Mouse (Mus musculus) natural killer cell, adult 2 months (primary cell): ENCODE measurements around the gene Pam.

ENCODE experiments used
- DNase-seq, 2 experiments: peaks; one replicate each; pipeline ENCODE4 v3.0.0; 2022; ENCODE audit warnings: low spot score in 2 of 2

Gene Pam

DNA sequence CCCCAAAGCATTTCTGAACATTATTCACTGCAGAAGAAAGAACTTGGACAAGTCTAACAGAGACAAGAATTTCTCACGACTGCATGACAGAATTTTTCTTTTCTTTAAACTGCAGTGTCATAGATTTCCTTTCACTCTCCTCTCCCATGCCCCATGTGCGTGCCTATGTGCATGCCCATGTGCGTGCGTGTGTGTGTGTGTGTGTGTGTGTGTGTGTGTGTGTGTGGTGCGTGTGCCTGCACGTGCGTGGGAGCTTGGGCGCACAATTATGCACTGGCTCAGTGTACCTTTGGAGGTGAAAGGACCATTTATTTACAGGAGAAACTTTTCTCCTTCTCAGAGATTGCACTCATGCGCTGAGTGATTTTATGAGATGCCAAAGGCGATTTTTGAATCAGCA, 179.7 kb downstream of the Pam start:
- no peak for DNase-seq

DNA sequence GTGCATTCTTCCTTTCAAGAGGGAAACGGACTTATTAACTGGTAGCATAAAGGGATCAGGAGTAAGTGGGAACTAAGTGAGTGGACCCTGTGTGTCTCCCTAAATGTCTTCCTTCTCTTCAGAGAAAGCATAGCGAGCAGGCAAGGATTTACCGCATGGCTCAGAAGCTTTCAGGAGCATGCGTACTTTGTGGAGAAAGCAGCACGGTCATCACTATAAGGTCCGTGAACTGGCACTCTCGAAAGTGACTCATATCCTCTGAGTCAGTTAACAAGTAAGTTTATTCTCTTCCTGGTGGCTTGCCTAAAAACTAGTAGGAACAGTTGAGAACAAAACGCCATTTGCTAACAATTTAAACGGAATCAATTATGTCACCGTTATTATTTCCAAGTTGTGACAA, 184.6 kb downstream of the Pam start:
- DNase-seq: no peak

DNA sequence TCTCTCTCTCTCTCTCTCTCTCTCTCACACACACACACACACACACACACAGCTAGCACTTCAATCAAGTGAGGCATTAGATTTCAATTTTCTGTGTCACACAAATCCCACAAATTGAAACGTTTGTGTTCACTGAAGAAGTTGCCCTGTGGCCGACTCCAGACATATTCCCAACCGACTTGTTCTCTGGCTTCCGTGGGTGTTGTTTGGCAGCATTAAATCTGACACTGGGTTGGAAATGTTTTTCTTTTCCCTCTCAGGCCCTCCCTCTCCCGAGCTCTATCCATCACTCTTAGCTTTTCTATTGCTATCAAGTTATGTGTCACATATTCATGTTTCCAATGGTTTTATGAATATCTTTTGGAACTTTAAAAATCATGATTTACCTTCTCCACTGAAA, 185.9 kb downstream of the Pam start:
- DNase-seq: no peak

DNA sequence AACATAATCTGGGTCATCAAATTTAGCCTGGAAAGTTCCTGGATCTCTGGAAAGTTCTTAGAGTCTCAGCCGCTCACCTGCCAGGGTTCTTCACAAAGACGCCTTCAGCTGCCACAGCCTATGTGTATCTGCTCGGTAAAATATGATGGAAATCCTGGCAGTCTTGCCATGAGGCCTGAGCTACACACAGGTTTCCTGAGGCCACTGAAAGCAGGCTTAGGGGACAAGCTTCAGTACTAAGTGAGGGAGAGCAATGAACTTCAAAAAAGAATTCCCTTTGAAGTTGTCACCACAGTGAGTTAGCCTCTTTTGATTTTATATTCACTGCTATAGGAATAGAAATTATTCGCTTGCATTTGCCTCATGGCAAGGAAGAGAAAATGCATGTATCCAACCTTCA, 186.7 kb downstream of the Pam start:
- no peak for DNase-seq

DNA sequence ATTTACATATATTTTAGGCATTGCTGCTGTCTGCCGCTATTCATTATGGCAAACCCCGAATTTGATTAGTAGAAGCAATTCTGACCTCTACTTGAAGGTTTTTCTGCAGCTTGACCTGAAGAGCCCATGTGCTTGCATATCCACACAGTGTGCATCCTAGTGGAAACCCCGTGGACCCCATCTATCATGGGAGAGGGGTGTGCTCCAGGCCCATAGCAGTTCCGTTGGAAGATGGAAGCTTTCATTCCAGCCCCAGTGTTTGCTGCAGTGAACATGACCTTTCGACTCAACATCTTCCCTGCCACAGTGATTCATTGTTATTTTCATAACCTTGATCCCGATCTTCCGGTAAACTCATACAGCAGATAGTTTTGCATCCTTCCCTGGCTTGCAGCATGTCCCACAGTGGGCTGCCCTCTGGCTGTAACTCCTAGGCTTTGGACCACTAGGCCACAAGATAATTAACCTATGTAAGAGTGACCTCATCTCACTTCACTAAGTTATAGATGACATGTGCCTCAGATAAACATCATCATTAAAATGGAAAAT, 191.5 kb downstream of the Pam start:
- DNase-seq: no peak

DNA sequence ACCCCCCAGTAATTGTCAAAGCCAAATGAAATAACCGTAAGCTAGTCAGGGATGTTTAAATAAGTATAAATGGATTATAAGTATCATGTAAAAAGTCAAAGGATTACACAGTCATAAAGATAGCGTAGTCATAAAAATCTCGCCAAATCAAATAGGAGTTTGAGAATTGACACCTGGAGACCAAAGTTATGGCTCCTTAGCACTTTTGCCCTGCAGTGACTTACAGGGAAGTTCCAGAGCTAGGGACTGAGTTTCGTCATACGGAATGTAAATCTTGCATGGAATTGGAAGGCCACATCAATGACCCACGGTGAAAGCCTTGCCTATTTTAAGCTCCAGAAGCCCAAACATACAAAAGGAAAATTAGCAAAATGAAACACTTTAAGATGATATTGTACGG, 192.6 kb downstream of the Pam start:
- no peak for DNase-seq

DNA sequence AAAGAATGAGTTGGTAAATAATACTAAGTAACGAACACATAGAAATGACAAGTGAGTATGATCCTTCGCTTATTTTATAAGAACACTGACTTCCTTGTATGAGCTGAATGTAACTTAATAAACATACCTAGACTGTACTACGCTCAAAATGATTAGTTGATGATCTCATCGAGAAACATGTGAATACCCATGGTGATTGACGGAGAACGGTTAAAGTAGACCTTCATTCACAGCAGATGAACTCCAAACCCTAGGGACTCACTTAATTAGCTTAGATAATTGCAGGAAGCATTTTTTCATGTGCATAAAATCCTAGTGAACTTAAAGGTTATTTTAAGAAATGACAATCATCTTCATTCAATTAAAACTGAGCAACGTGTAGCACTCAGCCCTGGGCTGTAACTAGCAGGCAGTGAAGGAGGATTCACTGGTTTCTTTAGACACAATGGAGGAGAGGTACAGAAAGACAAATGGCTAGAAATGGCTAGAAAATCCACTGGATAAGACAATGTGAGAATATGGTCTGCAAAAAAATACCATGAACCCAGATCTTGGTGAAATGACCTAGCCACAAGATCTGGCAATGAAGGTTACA, 194.8 kb downstream of the Pam start:
- no peak for DNase-seq

DNA sequence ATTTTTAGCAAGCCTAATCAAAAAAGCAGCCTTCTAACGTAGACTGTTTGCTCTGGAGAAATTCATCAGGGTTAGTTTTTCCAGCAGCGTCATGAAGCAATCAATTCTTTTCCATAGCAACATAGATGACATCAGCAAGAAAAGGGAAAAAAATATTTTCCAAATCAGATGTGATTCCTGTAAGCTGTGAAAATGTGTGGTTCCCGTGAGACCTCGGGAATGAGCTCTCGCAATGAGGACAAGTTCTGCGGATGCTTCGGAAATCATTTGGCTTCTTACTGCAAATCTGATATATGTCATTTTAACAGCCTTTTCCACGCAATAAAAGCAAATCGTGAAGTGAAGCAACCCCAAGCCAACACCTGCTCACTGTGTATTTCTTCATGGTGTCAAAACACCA, 207.9 kb downstream of the Pam start:
- DNase-seq: no peak

DNA sequence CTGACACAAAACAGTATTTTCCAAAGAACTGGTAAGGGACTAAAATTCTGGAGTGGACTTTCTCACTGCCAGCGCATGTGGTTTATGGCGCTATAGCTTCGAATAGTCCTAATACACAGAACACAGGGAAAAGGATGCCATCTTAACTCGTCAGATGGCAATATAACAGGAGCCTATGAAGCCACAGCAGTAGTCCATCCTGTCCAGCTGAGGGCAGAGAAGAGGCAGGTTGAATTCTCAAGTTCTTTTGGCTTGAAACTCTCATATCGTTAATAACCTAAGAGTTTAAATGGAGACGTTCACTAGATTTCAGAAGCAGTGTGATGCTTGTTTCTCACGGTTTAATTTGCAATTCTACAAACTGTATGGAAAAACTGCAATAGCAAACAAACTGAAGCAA, 211.9 kb downstream of the Pam start:
- no peak for DNase-seq

DNA sequence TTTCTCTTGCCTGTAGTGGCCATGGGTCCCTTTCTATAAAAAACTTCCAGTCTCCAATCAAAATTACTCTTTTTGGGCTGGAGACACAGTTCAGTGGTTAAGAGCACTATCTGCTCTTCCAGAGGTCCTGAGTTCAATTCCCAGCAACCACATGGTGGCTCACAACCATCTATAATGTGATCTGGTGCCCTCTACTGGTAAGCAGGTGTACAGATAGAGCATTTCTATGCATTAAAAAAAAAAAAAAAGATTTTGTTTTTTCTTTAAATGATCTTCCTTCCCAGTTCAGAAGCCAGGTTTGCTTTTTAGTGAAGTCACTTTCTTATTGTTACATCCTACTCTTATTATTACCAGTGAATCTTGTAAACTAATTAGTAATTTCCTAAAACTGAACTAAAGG, 218.4 kb downstream of the Pam start:
- DNase-seq: no peak

DNA sequence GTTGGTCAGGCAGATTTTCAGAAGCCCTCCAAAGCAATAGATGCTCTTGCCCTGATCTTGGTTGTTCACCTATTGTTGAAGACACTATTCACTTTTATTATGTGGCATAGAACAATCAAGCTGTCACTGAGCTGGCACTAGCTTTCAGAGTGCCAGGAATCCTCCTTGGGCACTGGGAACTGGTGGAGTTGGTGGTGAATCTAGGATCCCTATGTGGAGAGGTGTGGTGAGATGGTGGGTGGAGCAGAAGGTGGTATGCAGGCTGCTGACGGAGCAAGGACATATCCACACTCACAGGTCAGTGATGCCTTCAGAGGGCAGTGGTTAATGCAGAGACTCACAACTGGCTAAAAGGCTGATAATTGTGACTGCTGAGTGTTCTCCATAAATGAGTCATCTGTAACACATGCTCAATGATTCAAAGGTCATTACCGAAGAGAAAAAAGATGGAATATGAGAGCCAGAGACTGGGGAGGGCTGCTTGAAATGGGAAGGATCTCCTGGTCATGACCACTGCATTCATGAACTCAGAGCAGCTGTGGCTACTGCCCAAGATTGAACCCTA, 221.9 kb downstream of the Pam start:
- DNase-seq: no peak

DNA sequence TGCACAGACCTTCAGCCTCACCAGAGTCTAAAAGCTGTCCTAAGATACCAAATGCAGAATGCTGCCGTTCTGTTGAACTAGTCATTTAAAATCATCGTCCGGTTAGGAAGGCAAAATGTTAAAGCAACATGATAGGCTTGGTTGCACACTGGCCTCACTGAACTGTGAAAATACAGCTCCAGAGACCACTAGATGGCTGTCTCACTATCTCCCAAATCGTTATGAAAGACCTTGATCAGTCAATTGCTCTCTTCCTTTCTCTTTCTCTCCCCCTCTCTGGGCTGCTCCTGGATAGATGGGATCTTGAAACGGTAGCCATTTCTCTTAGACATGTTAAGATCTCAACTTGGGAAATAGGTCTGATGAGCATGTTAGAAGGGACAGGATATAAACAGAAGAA, 223.0 kb downstream of the Pam start:
- no peak for DNase-seq

DNA sequence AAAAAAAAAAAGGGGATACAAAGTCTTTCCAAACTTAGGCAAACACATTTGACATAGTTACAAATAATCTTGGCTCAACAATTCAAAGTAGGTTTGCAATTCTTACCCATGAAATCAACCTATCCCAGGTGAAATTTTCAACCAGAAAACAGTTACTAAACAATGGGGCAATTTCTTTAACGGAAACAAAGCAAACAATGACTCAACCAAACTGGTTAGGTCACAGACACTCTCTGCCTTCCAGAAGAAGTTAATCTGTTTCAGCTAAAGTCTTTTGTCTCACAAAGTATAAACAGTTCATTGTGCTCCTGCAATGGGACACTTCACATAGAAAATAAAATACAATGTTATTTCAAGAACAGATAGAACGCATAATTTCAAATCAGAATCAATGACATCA, 223.4 kb downstream of the Pam start:
- DNase-seq: no peak

DNA sequence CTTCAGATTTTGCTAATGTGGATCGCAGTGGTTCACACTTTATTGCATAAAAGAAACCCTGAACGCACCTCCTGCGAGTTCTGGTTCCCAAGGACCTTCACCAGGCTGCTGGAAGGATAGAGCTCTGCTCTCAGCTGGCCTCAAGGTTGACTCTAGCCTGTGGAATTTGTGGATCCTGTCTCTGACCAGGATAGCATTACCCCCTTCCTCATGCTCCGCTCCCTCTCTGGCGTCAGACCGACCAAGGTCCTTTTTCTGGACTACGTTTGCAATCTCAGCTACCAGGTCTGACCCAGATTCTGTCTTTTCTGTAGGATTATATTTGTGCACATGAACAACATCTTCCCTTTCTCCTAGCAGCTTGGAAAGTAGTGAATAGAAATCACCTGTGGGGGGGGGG, 231.3 kb downstream of the Pam start:
- no peak for DNase-seq

DNA sequence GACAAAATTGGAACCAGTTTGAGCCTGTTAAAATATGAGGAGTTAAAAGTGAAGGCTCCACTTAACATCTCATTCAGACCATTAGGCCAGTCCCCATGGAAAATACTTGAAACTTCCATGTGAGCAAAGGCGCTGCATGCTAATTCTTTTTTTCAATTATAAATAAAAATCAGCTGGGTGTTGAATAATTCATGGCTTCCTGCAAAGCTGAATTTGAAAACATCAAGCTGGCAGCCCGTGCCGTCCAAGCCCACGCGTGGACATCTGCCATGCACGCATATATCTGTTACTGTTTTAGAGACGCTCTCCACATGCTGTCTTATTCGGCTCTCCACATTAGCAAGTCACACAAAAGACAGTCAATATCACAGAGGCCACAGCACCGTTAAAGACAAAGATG, 232.3 kb downstream of the Pam start:
- no peak for DNase-seq

DNA sequence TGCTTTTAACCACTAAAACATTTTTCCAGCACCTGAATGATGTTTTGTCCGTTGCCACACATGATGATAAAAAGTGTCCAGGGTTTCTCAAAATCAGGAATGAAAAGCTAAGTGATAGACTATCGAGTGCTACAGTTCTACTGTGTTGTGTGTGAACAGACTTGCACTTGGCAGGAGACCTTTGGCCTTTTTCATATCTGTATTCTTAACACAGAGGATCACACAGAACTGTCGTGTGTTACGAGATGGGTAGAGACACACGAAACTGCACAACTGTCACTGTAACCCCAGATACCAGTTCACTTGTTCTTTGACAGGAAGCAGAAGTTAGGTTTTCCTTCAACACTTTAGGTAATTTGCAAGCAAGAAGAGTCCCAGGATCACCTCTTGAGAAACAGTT, 232.7 kb downstream of the Pam start:
- DNase-seq: no peak

DNA sequence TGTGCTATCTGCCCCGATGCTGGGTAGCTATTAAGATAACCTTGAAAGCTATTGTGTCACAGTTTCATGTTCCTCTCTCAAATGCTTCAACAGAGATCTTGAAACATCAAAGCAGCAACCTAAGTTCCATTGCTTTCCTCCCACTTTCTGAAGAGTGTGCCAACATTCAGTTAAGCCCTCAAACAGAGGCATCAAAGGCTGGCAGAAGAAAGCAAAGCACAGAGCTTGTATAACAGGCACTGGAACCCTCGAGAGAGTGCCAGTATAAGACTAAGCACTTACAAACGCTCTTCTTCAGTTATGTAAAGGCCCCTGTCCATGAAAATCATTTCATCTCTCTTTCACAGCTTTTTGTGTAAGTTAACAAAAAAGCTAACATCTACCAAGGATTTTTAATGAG, 241.2 kb downstream of the Pam start:
- no peak for DNase-seq

DNA sequence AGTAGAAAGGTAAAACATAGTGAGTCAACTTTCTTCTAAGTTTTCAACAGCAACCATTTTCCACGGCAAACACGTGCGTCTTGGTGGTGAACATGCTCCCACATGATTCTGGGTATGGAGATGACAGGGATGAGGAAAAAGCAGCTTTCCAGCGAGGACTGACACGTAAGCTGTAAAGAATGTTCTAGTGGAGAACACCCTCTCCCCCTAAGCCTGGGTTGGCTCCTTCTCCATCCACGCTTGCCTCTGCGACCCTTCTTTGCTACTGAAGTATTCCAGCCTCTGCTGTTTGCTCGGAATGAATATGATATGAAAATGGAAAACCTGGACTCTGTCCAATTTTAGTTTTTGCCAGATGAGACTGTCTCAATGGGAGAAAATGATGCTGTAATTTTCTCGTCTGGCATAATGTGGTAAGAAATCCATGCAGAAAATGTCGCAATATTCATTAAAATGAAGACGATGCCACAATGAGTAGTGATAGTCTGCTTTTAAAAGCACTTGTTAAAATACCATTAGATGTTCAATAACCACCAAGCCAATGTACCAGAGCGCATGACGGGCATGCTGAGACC, 243.8 kb downstream of the Pam start:
- DNase-seq: no peak

DNA sequence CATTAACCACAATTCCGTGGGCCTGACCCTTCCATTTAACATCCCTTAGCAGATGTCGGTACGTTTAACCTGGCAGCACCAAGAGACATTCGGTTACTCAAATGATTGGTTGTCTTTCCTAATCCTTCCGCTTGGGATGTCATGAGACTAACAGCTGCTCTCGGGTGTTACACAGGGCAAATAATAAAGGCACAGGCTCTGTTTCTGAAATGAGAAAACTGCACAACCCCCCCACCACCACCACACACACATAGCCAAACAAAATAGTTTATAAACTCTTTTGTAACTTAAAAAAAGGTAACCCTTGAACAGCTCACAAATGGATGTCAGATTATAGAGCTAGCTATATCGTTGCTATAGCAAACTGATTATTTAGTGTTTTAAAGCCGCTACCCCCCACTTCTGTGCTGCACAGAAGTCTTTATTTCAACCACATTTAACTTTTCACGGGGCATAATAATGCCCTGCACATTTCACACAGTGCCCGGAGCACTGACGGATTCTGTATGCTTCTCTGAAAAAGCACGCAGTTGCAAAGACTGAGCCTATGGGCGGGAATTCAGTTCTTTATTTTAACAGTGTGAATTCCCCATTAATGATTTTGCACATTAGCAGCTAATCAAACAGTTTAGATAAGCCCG, 246.7 kb downstream of the Pam start:
- DNase-seq: no peak

DNA sequence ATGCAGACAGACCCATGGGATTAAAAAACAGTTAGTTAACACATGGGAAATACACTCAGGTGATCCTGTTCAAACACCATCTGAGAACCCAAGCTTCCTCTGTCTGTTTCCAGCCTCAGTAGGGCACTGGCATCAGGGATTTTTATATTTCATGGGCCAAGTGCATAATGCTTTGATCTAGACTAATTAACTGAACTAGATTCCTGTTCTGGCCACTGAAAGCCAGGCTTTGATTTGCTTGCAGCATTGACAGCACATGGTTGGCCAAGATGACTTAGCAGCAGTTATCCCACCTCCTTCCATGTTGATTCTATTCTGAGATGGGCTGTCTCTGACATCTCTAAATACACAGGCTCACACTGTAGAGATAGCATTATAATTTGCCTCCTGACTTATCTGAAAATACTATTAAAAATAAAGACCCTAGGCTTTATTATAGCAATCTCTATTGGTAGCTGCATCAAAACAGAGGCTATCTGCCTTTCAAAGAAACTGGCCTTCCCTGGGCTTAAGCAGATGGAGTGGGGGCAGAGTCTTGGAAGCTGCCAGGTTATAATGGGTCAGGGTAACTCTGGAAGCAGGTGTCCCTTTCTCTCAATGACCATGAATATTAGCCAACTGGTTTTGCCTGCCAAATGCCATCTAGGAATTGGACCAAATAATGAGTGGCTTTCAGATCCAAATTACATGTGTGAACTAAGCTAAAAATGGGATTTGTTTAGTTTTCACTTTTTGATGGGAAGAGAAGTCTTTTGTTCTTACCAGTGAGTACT, 252.0 kb downstream of the Pam start:
- DNase-seq: no peak

DNA sequence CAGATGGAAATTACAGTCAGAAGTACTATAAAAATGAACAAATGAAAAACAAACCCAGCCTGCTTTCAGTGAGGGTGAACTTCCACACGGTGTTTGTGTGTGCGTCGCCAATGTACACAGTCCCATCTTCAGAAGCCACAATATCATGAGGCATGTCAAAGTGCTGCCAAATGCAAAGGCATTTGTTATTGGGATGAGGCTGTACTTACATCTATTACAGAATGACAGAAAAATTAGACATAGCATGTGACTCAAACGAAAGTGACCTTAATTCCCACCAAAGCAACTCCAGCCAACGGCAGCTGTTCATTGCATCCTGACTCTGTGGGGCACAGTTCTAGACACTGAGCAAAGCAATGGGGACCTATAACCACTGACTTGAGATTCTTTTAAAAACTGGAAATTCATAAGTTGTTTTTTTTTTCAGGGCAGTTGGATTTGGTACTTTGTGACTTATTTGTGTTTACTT, 261.1 kb downstream of the Pam start:
- no peak for DNase-seq
